Mouse (Mus musculus) spleen, adult 18-20 months (tissue): Measurements from ENCODE around the gene Nipsnap1.

Experiments used
- DNase-seq, 2 experiments: peaks; one replicate each; pipeline ENCODE4 v3.0.0; 2022; ENCODE audit warnings: mixed read lengths in 2 of 2

The Nipsnap1 gene

DNA sequence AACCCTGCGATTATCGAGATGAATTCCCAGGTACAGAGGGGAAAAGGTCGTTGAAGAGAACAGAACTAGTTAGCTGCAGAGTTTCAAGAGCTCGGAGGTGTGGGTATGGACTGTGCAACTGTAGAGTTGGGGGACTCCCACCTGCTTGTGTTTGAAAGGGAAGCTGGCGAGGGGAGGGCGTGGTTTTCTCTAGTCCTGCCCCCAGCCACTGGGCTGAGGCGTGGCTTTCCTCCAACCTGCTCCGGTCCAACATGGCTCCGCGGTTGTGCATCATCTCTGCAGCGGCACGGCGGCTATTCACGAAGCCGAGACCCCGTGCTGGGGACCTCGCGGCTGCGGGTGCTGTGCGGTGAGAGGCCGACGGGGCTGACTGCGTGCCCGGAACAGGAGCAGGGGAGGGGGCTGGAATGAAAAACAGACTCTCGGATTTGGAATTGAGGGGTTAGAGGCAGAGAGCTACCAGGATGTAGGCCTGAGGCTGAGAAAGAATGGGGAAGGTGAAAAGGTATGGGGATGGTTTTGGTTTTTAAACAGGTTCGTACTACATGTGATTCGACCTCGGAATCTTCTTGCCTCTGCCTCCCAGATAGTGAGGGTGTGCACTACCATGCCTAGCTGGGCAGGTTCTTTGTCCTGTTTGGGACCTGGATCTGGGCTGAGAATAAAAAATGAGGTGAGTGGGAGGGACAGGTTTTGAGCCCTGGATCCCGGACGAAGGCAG lies at the start of gene Nipsnap1:
Gene Nipsnap1, plus strand, starts transcription at position 197 of the 721 bp plus-strand sequence.
- peak; percentile 71 to 83 for DNase-seq

GRCm38 (mm10) chr11:4826152-4826778 lies 47.5 kb upstream of the Nipsnap1 start:
- no peak for DNase-seq

- no peak for DNase-seq
Observed at GRCm38 (mm10) chr11:4827340-4827739, 46.4 kb upstream of the Nipsnap1 start.

DNA sequence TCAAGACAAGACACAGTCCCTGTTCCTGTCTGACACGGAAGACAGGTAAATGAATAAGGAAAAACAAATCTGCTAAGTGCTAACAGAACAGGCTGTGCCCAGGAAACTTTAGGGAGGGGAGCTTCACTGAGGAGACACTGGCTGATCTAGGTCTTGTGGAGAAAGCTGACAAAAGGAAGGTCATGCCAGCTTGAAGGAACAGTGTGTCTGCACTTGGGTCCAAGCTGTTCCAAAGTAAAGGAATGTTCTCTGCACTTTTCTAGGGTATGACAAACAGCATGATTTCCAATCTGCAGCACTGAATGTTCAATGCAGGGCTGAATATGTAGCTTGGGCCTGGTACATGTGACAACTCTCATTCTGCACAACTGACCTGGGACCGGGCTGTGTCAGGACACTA lies 45.8 kb upstream of the Nipsnap1 start:
- no peak for DNase-seq

GRCm38 (mm10) chr11:4831066-4831465 lies 42.7 kb upstream of the Nipsnap1 start:
- no peak for DNase-seq

- DNase-seq = no peak
Observed at GRCm38 (mm10) chr11:4833295-4833939, 40.3 kb upstream of the Nipsnap1 start.

DNA sequence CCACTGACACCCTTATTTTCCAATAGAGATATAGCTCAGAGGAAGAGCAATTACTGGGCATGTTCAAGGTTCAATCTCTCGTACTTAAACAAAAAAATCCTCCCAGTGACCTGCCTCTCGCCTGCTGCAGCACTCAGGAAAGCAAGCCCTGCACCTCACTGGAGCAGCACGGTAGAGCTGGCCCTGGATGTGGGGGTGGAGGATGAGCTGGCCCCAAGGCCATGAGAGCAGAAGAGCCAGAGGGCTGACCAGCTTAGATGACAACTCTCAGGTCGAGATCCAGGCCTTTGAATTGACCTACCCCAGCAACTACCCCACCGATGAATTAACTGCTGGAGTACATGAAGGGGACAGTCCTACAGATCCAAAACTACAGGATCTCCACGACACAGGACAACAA lies 38.3 kb upstream of the Nipsnap1 start:
- DNase-seq = no peak

GRCm38 (mm10) chr11:4836755-4837154 lies 37.0 kb upstream of the Nipsnap1 start:
- peak in 1 of 2 experiments; percentile 30 for DNase-seq

DNA sequence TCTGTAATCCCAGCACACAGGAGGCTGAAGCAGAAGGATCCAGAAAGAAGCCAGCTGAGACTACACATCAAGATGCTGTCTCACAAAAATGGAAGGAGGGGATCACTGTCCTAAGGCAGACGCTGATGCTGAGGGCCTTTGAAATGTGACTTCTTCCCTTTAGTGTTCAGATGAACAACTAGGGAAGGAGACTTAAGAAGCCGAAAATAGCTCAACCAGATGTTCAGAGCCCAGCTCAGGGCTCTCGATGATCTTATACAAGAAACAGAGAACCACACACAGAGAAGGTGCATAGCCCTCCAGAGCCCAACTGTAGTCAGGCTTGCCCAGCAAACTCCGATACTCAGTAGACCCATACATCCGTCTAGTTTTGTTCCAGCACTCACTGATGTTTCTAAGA lies 36.4 kb upstream of the Nipsnap1 start:
- no peak for DNase-seq

- DNase-seq = no peak
Observed at GRCm38 (mm10) chr11:4838235-4838634, 35.5 kb upstream of the Nipsnap1 start.

DNA sequence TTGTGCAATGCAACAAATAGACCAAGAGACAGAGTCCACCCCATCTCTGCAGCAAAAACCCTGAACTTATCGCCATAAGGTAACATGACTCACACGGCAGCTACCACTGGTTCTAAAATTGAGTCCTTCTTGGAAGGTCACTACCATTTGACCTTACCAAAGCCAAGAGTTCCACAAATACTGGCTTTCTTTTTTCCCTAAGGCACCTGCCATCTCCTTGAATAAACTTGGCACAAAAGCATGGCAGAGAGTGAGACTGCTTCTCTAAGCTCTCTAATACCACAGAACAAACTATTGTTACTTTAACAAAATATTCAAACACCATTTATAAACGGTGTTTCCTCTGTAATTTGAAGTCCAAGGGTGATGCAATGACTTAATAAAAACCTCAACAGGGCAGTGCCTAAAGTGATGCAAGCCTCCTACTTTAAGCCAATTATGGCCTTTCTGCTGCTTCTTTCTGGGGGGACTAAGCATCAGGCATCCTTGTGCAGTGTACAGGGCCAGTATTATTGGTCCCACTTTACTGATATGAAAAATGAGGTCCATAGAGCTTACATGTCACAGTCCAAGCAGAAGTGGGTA lies 32.7 kb upstream of the Nipsnap1 start:
- no peak for DNase-seq

- peak; percentile 35 to 45 for DNase-seq
Observed at GRCm38 (mm10) chr11:4848483-4849248, 25.1 kb upstream of the Nipsnap1 start.

DNA sequence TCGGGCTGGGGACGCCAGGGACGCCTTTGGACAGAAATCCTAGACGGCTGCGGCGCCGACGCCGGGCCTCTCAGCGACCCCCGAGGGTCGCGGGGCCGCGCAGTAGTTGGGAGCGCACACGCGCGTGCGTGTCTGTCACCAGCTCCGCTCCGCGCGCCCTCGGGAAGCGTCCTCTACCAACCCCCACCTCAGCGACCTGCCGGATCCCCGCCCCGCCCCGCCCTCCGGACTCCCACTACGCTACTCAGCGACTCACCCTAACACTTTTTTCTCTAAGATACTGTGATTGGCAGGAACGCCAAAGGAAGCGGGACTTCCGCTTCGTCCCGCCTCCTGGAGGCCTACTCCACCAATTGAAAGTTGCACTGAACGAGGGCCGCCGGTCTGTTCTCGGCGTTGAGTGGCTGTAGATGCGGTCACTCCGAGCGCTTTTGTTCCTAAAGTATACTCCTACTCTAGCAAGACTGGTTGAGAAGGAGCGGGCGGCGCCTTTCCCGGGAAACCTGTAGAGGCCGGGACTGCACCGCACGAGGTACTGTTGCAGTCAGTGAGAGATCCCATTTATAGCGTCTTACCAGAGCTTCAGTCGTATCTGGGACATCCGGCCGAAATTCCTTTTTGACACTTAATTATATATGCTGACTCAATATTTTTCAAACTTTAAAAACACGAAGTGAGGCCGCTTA lies 24.4 kb upstream of the Nipsnap1 start, which contains the start of gene Nf2:
Gene Nf2, minus strand, starts transcription at position 279 of the 686 bp plus-strand sequence.
- peak; percentile 89 to 93 for DNase-seq

DNA sequence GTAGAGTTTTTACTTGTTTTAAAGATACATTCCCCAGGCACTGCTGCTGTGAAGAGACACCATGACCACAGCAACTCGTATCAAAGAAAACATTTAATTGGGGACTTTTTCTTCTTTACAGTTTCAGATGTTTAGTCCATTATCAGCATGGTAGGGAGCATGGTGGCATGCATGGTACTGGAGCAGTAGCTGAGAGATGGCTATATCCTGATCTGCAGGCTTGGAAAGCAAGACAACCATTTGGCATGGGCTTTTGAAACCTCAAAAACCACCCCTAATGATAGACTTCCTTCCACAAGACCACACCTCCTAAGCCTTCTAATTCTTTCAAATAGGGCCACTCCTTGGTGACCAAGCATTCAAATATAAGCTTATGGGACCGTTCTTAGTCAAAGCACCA lies 23.3 kb upstream of the Nipsnap1 start:
- DNase-seq = no peak

DNA sequence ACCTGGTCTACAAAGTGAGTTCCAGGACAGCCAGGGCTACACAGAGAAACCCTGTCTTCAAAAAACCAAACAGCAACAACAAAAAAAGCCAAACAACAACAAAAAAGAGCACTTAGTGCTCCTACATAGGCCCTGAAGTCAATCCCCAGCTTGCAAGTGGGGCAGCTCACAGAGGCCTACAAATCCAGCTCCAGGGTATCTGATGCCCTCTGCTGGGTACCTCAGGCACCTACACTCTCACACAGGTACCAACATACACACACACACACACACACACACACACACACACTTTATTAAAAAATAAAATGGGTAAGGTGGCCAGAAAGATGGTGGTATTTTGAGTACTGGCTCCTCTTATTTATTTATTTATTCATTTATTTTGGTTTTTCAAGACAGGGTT lies 20.7 kb upstream of the Nipsnap1 start:
- DNase-seq = no peak

DNA sequence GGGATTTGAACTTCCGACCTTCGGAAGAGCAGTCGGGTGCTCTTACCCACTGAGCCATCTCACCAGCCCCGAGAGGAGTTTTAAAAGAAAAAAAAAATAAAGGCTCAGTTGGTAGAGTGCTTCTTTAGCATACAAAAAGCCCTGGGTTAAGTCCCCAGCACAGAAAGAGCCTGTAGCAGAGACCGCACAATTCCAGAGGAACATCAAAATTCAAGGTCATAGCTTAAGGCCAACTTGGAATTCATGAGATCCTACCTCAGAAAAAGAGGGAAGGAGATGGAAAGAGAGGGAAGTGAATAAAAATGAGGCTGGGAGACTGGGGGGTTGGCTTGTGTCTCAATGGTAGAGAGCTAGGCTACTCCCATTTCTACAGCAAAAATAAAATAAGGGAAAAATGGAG lies 19.6 kb upstream of the Nipsnap1 start:
- DNase-seq = no peak

DNA sequence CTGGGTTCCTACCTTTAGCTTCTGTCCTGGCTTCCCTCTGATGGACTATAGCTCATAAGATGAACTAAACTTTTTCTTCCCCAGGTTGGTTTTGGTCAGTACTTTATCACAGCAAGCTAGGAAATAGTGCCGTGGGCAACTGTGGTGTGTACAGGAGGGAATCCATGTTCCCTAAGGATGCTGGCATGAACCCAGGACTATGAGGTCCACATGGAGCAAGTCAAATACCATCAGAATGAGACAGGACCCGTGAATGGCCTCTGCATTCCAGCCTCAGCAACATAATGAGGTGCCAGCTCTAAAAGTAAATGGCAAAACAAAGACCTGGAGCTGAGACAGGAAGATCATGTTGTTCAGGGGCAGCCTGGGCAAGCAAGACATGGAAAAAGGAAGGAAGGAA lies 15.3 kb upstream of the Nipsnap1 start:
- DNase-seq = no peak

GRCm38 (mm10) chr11:4860986-4861385 lies 12.8 kb upstream of the Nipsnap1 start:
- DNase-seq = no peak

DNA sequence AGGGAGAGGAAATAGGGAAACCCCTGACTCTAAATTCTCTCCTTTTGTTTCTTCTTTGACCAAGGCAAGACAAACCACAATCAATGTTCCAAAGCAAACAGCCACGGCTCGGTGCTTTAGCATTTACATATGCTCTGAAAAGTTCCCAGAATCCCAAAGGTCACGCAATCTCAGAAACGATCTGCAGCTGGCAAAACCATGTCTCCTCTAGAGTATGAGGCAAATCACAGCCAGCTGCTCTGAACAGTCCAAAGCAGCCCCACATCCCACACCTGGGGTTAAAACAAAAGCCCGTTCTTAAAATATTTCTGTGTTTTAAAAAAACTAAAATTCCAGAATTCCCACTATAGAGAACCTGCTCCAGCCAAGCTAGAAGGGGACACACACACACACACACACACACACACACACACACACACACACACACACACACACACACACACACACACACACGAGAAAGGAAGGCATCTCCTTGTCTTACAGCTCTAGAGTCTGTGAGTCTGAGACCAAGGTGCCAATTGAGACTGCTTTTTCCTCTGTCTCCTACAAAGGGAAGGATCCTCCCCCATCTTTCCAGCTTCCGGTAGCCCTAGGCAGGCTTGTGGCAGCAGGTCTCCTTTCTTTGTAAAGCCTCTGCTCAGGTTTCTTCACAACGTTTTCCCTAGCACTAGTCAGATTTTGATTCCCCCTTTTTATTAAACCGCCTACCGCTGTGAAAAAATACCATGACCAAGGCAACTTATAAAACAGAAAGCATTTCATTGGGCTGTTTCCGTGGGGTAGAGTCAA lies 11.7 kb upstream of the Nipsnap1 start:
- no peak for DNase-seq

GRCm38 (mm10) chr11:4862730-4863129 lies 11.0 kb upstream of the Nipsnap1 start:
- no peak for DNase-seq

DNA sequence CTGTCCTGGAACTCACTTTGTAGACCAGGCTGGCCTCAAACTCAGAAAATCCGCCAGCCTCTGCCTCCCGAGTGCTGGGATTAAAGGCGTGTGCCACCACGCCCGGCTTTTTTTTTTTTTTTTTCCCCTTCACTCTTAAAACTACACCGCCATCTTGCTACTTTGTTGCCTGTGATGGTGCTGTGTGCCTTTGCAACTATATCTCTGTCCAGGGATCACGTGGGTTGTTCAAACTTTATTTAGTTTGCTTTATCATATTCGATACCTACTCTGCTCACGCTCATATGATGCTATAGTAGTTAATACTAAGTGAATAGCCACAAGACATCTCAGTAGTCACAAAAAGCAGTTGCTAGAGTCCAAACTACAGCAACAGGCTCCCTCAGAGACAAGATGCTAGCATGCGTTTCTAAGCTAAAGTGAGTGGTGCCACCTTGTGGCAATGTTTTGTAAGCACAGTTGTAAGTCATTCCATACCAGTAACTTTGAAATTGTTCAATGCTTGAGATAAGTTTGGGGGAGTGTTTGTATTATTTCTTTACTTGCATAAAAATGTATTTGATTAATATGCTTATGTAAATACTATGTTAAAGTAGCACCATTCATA lies 8.0 kb upstream of the Nipsnap1 start:
- DNase-seq = peak in 1 of 2 experiments; percentile 64
